Mouse (Mus musculus): Measurements from ENCODE around the gene Tubd1.

Gene Tubd1

DNA sequence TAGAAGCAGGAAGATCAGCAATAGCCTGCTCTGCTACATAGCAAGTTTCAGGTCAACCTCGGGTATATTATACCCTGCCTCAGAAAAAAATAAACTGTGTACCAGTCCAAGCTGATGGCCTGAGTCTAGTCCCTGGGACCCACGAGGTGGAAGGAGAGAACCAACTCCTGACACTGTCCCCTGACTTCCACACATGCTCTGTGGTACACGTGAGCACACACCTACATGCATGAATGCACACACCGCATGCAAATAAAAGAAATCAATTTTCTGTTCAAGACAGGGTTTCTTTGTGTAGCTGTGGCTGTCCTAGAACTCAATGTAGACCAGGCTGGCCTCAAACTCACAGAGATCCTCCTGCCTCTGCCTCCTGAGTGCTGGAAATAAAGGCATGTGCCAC lies 13.5 kb downstream of the Tubd1 start:
- no peak for DNase-seq (ENCODE audit: low read depth, low spot score)

DNA sequence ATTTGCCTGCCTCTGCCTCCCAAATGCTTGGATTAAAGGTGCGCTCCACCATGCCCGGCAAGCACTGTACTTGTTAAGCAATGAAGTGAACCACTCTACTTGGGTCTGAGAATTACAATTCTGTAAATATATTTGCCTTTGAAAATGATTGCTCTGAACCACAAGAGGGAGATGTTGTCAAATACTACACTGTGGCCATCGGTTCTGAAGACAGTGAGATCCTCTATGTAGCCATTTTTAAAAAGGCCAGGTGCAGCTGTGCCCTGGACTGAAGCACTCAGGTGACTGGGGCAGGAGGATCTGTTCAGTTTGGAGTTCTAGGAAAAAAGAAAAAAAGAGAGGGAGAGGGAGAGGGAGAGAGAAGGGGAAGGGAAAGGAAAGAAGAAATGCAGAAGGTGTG lies 23.6 kb downstream of the Tubd1 start:
- peak; percentile 79 for DNase-seq (ENCODE audit: low read depth, low spot score)

DNA sequence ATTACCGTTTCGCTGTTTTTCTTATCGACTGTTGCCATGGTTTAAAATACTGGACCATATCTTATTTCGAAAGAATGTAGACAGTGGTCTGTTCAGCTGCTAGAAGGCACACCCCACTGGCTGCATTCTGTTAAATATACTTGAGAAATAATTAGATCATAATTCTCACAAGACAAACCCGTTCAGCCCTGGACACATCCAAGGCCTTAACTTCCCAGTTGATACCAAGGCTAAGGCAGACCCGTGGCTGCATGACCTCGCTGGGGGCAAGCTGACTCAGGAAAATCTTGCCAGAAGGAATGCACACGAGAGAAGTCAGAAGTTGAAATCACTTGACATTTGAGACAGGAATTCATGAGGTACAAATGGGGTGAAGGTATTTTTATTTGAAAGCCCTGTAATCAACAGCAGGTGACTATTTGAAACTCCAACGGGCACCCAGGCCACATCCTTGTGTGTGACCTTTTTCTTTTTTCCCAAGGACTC lies 25.5 kb downstream of the Tubd1 start:
- DNase-seq (ENCODE audit: low read depth, low spot score): no peak

DNA sequence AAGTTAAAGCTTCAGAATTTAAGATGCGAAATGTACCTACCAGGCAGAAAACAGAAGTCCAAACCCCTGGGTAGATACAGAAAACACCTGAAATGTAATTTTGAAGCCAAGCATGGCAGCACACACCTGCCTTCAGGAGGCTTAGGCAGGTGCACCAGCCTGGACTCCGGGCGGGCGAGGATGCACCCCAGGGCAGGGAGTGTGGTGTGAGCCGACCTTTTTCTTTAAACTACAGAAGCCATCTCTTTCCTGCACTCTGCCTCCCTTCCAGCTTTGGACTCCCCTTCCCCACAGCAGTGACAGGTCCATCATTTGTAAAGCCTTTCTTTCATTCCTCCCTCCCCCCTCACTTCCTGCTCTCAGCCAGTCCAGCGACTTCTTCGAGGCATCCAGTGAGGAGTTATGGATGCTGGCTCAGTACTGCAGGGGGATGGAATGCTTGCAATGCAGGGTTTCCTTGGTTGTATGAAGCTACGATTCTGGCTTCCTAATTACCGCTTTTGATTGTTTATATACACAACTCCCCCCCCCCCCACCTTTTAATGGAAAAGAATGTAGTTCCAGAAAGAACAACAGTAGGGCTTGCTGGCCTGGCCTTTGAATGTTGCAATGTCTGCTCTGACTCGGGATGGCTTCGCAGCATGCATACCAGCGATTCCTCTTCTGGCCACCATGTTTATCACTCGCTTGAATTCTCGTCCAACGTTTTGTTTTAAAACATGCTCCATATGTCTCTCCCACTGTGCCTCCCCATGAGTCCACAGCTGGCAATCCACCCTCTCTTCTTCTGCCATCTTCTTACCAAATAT lies 26.5 kb downstream of the Tubd1 start:
- DNase-seq (ENCODE audit: low read depth, low spot score): no peak

DNA sequence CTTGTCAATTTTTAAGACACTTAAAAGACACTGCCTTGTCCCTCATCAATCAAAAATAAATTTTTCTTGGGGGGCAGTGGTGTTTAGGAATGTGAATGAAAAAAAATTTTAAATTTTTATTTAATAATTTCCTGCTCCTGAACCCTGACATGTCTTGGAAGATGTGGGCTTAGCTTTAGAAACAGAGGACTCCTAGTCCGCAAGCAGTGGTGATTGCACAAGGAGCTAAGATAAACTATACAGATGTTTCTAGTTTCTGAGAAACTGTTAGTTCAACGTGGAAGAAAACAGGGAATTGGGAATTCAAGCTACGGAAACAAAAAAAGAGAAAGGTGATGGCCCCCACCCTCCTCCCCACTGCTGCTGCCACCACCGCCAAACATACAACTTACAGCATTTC lies 27.1 kb downstream of the Tubd1 start:
- no peak for DNase-seq (ENCODE audit: low read depth, low spot score)

DNA sequence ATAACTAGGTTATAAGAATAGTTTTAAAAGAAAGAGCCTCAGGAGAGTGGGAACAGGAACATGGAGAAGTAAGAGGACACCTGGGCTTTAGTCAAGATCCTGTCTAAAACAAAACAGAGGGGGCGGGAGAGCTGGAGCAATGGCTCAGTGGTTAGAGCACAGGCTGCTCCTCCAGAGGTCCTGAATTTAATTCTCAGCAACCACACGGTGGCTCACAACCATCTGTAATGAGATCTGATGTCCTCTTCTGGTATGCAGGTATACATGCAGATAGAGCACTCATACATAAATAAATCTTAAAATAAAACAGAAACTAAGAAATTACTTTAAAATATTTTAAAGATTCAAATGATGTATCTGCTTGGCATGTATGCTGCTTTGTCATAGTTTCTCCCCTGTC lies 27.8 kb downstream of the Tubd1 start:
- peak; percentile 52 for DNase-seq (ENCODE audit: low read depth, low spot score)

DNA sequence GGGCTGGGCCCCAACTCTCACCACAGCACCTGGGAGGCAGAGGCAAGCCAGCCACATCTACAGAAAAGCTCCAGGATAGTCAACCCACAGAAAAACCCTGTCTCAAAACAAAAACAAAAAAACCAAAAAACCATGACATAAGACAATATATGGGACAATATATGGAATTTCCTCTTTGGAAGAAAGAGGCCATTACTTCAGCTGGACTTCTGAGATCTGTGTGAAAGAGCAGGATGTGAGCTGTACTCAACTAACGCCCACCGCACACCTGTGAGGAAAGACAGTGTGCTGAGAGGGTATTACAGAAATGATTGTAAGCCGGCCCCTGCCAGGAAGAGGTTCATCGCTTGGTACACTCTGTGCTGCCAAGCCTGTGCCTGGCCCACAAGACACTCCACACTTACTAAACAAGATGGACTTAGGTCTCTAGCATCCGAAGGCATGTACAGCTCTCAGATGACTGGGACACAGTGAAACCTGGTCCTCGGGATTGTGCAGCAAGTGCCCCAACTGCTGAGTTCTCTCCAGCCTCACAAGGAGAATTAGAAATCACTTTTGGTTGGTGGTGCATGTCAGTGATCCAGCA lies 28.9 kb downstream of the Tubd1 start:
- peak; percentile 53 for DNase-seq (ENCODE audit: low read depth, low spot score)

DNA sequence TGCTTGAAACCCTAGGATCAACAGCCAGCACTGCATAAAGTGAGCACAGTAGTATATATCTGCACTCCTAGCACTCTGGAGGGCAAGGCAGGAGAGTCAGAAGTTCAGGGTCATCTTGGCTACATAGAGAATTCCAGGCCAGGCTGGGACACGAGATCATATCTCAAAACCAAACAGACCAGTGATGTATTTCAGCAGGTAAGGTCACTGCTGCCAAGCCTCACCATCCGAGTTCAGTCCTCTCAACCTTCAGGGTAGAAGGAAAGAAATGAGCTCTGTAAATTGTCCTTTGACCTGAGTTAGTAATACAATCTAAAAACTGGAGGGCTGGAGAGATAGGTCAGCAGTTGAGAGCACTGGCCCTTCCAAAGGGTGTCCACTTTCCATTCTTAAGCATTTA lies 29.6 kb downstream of the Tubd1 start:
- no peak for DNase-seq (ENCODE audit: low read depth, low spot score)

DNA sequence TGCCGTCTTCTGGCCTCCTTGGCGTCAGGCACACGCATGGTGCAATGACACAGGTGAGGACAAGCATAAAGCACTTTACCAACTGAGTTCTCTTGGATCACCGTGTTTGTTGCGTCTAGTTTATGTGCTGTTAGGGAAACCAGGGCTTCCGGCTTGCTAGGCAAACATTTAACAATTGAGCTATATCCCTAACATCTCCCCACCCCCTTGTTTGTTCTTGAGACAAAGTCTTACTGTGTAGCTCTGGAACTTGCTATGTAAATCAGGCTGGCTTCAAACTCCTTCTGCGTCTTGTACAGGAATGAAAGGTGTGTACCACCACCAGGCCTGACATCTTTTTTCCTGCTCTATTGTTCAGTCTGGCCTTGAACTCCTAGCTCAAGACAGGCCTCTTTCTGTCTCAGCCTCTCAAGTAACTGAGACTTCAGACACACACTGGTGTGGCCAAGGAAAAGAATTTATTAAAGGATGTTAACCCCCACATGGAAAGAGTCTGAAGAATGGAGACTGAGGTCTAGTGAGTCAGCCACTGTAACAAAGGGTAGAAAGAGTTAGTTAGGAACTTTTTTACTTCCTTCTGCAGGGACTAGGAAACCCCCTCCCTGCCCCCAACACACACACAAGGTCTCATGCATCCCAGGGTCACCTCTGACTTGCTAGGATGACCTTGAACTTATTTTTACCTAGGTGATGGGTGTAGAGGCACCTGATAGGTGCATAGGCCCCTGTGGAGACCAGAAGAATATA lies 31.0 kb downstream of the Tubd1 start:
- no peak for DNase-seq (ENCODE audit: low read depth, low spot score)

DNA sequence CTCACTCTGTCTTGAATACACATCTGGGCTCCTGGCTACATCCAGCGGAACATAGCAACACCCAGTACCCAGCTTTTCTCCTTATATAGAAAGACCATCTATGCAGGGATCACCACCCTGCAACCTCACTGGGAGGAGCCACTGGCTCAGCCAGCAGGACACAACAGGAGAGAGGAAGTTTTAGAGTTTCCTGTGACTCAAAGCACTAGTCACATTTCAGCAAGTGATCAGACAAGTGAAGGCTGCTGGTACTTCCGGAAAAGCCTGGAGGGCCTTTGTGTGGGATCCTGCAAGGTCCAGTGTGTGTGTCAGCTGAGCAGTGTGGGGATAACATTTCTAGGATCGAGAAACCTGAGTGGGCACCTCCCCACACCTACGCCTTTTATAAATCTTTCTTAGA lies 32.4 kb downstream of the Tubd1 start:
- peak; percentile 65 for DNase-seq (ENCODE audit: low read depth, low spot score)

DNA sequence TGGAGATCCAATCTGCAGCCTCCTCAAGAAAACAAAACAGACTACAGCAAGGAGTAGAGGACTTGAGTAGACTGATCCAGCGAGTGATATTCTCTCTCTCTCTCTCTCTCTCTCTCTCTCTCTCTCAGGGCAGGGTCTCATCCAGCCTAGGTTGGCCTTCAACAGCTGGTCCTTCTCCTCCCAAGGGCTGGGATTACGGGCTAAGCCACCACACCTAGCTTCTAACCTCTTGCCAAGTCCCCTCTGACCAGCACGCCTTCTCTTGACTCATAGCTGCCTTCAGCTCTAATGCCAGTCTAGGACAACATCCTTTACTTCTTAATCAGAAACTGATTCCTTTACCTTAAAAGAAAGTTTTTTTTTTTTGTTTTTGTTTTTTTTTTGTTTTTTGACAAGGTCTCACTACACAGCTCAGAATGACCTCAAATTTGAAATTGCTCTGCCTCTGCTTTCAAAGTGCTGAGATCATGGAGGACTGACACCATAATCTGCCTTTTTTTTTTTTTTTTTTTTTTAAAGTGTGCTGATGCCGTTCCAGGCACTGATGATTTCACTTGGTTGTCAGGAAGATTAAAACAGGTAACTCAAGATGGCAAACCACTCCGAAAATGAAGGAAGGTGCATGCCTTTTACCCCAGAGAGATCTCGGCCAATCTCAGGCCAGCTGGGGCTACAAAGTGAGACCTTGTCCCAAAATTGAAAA lies 33.5 kb downstream of the Tubd1 start:
- DNase-seq (ENCODE audit: low read depth, low spot score): no peak

DNA sequence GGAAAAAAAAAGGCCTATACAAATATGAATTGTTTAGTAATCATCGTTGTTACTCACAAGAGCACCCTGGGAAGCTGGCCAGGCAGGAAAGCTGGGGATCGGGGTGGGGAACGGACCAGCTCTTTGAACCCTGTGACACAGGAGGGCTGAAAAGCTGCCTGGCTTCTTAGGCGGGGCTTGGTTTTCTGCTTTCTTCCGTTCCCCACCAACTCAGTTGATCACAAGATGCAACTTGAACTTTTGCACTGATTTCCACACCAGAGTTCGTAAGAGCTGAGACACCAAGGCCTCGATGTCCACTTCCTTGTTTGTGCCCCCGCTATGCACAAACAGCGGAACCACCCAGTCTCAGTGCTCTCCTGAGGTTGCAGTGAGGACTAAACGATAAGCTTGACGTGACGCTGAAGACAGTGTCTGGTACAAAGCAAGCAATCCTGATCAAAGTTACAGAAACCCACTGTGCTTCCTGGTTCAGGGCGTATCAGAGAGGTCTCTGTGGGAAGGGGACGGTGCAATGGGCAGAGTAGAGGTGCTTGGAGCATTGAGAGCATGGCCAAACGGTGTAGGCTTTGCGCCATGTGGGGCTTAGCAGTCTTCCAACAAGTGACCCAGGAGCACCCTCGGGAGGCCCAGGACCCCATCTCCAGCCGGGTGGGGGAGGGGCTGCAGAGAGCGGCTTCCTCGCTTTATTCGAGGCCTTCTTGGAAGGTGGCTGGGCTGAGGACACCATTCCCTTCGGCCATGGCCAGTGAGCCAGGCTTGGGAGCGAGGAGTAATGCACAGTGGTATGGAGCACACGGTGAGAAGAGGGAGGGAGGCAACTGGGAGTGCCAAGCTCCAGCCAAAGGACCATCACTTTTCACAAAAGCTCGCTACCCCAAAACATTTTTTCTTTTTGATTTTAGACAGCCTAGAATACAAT lies 34.3 kb downstream of the Tubd1 start:
- peak; percentile 74 for DNase-seq (ENCODE audit: low read depth, low spot score)

DNA sequence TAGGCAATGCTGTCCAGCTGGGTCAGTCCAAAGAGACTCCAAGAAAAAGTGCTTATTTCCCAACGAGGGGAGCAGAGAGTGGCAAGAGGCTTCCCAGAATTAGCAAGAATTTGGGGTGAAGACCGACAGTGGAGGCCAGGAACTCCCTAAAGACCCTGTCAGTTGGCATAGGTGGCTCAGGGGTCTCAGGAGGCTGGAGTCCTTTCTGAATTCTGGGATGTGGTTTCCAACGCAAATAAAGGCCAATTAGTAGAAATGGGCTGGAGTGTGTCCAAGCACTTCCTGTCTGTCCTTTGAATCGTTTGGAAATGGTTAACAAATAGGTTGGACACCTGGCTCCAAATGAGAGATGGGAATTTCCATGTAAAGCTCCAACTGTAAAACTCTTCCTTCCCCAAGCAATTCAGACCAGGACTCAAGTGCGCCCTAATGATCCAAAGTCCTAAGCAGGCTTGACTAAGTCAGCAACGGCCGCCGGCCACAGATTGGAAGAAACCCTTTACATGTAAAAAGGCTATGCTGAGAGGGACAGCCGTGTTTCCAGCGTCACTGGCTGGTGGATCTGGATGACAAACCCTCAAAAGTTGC lies 35.0 kb downstream of the Tubd1 start:
- DNase-seq (ENCODE audit: low read depth, low spot score): no peak

DNA sequence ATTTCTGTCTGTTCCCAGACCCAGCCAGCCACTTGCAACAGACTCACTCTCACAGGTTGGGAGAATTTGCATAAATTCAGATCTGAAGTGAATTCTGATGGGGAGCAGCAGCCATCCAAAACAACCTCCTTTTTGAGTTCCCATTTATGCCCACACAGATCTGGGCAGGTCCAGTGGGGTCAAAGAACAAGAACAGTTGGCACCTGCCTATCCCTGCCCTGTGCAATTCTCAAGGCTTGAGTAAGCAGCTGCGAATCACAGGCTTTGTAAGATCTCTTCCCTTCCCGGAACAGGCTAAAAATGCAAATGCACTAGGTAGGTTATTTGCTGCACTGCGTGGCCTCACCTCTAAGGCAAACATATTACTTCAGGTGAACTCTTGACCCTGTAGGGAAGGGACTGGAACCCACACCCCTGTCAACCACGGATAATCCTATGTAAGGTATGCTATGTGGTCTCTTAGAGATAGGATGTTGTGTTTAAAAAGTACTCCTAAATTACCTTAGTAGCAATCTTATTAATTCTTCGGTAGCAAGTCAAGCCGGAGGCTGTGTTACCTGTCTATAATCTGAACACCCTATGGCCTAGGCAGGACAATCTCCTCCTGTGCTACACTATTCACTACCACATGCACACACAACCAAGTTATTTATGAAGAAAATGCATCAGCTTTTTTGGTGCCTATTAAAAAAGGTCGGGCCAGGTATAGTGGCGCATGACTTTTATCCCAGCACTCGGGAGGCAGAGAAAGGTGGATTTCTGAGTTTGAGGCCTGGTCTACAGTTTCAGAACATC lies 35.7 kb downstream of the Tubd1 start:
- DNase-seq (ENCODE audit: low read depth, low spot score): peak; percentile 63

DNA sequence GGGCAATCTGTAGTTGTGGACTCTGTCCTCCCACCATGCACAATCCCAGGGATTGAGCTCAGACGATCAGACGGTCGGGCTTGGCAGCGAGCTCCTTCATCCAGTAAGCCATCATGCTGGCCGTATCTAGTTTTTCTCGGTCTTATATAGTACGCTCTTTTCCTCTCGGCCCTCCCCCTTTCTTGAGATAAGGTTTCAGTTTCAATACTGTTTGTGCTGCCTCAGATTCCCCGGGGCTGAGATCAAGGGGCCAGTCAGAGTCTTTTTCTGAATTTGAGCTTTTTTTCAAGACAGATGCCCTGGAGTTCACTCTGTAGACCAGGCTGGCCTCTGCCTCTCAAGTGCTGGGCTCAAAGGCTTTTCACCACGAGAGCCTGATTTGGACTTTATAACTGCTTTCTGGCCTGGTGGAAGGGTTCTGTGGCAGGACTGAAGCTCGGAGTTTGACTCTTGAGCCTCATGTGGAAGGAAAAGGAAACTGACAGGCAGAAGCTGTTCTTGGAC lies 36.5 kb downstream of the Tubd1 start:
- peak; percentile 87 for DNase-seq (ENCODE audit: low read depth, low spot score)

DNA sequence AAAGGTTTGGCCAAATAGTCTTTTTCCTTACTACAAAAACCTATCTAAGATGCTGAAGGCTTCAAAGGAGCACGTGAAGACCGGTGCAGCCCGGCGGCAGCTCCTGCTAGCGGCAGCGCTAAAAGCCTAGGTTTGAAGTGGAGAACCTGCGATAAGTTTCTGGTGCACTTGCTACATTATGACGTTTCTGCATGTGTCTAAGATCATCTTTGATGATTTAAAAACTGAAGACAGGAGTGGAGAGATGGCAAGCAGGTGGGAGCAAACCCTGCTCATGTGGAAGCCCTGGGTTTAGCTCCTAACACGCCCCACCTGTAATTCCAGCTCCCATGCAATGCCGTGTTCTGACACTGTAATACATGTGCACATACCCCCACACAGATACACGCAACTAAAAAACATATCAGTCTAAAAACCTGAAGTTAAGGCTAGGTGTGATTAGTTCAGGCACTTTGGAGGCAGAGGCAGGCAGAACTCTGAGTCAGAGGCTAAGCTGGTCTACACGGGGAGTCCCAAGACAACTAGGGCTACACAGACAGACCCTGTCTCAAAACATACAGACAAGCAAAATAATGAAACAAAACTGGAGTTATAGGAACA lies 37.3 kb downstream of the Tubd1 start:
- peak; percentile 79 for DNase-seq (ENCODE audit: low read depth, low spot score)

DNA sequence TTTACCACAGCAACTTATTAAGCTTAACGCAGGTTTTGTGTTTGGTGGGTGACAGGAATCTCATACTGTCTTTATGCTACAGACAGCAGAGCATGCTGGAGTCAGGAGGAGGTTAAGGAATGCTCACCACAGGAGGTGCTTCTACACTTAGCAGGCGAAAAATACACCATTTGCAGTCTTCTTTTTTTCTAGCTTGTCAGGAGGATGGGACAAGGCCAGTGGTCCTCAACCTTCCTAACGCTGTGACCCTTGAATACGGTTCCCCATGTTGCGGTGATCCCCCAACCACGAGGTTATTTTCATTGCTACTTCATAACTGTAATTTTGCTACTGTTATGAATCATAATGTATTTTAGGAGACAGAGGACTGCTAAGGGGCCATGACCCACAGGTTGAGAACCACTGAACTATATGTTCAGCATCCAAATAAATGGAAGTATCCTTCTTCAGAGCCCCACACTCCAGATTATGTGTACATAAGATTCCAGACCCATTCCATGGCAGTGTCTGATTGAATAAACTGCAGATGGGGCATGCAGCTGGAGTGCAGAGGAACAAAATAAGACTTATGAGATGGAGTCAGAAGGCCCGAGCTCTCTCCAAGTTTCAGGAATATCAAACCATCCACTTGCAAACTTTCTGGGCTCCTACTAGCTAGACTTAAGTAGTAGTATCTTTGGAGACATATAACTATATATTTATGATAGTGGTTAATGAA lies 37.9 kb downstream of the Tubd1 start:
- DNase-seq (ENCODE audit: low read depth, low spot score): no peak

DNA sequence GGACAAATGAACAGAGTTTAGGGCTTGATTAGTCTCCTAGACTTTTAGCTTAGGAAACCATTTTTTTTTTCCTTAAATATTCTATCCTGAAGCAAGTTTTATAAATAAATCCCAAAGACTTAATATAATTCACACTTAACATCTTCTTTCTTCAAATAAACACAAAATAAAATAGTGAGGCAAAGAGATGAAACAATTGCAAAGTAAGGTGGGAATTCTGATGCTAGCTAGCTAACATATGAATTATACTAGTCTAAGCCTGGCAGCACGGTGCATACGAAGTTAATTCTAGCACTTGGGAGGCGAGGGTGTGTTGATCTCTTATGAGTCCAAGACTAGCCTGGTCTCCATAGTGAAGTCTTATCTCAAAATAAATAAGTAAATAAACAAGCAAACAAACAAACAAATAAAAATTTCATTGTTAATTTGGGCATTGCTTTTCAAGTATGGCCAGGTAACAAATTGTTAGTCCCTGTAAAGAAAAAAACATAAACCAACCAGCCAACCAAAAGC lies 38.6 kb downstream of the Tubd1 start:
- no peak for DNase-seq (ENCODE audit: low read depth, low spot score)

Measured in CD4-positive, CD25-positive, alpha-beta regulatory T cell, adult 2 months (primary cell).